Mouse (Mus musculus) liver, postnatal 0 days (tissue): Measurements from ENCODE around the gene Blm.

ENCODE experiments used
- CTCF ChIP-seq: sonication (generic); IDR thresholded peaks from 2 replicates; pipeline ENCODE4 v1.5.1; 2016; ENCODE audit warnings: antibody characterized with exemption, low read depth
- EP300 ChIP-seq: IDR thresholded peaks from 2 replicates; pipeline ENCODE4 v1.6.1; 2016; ENCODE audit warnings: antibody characterized with exemption, low read depth, mild to moderate bottlenecking

DNA sequence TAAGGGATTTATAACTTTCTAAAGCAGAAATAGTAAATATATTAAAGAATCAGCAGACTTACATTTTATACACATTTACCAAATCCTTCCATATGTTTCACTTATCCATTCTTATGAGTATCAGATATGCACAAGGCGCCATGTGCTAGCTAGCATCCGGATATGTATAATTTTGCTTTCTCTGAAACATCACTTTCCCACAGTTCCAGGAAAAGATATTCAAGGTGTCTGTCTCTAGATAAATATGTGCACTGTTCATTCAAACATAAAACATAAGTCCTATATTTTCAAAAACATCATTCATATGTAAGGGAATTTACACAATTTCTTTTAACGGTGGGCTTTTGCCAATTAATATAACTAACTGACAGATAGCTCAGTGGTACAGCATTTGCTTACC lies 42.9 kb downstream of the Blm start:
- TF ChIP-seq CTCF (no peak), EP300 (no peak)
